In the genomic region with DNA sequence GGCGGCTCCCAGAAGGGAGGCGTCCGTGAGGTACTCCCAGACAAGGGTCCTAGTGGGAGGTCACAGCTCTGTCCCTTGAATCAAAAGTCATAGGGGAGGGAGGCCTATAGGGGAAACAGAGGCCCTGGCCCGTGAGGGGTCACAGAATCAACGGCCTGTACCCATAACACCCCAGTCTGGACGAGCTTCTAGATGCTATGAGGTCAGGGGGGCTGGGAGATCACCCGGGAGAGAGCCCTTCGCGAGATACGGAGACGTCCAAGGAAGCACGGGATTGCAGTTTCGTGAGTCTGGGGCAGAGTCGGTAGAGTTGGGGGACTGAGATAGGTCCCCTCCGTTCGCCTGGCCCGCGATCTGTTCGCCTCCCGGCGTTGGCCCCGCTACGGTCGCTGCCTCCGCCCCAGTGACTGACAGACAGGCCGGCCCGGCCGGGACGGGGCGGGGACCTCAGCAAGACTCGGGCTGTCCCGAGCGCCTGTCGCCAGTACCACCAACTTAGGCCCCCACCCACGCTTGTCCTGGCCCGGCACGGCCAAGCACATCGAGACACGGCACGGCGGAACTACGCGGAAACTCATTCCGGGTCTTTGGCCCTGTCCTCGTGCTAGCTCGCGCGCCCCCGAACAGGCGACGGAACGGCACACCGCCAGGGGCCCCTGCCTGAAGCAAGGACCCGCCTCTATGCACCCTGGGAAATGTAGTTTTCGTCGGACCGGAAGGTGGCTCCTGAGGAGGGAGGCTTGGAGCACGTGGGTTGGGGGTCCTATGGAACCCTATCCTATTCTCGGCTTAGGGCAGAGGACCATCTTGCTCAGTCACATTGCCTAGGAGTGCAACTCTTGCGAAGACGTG, we compare ENCODE assay signal across 1 mouse cellular context.
TF ChIP-seq lines count a peak whose summit lies in the region.

Gene Ipo13 (minus strand): TSS at position 409 of the 852 bp plus-strand sequence.

TF ChIP-seq in MEL, 35 proteins besides CTCF, POLR2A, EP300 and RAD21 (continued from another document):
- TF ChIP-seq NELFE (IDR thresholded peaks at IDR 0.05; ENCODE audit: low read depth, low read length) (peak; percentile 69), MYB (IDR thresholded peaks at IDR 0.05; ENCODE audit: low read depth, low read length) (no peak), JUND (IDR thresholded peaks at IDR 0.05; ENCODE audit: low read depth, low read length) (no peak), ZC3H11A (IDR thresholded peaks at IDR 0.05; ENCODE audit: low read depth, low read length) (no peak), CHD1 (IDR thresholded peaks at IDR 0.05; ENCODE audit: low read depth, low read length) (no peak; the same call in 1 of the 2 replicates), MXI1 (IDR thresholded peaks at IDR 0.05; ENCODE audit: low read depth, low read length) (peak; percentile 99), E2F4 (IDR thresholded peaks at IDR 0.05; ENCODE audit: borderline replicate concordance, low read depth, low read length) (no peak)
